Mouse (Mus musculus) c-Kit-positive CD71-positive TER-119-negative erythroid progenitor cells, embryonic 14.5 days (primary cell): Measurements from ENCODE around the gene Polr3c.
"Not testable (repeated sequence)": the region's sequence is repeated elsewhere in the genome, so short reads cannot be mapped to it uniquely, and the experiment has no call there.

Source experiments
- DNase-seq: peaks from one replicate; pipeline ENCODE4 v3.0.0-alpha.2; 2013; ENCODE audit warnings: low read depth

Polr3c gene

GRCm38 (mm10) chr3:96727343-96727827 is at the start of gene Polr3c, which contains the start of gene Rnf115:
TSS of gene Polr3c (minus strand) at chr3:96727628.
TSS of gene Rnf115 (plus strand) at chr3:96727664.
- peak; percentile 86 for DNase-seq

GRCm38 (mm10) chr3:96777120-96777519 is 49.7 kb upstream of the Polr3c start:
- no peak for DNase-seq

- DNase-seq = no peak
Measured at GRCm38 (mm10) chr3:96772949-96773348, 45.5 kb upstream of the Polr3c start.

DNA sequence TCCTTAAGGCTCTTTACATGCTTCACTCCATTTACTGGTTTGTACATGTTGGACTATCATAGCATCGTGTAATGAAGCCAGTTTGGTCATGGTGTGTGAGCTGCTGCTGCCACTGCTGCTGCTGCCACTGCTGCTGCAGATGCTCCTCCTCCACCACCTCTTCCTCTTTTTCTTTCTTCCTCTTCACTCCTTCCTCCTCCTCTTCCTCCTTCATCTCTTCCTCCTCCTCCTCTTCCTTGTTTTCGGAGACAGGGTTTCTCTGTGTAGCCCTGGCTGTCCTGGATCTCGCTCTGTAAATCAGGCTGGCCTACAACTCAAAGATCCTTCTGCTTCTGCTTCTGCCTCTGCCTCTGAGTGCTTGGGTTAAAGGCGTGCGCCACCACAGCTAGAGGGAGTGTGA is 42.5 kb upstream of the Polr3c start:
- no peak for DNase-seq

DNA sequence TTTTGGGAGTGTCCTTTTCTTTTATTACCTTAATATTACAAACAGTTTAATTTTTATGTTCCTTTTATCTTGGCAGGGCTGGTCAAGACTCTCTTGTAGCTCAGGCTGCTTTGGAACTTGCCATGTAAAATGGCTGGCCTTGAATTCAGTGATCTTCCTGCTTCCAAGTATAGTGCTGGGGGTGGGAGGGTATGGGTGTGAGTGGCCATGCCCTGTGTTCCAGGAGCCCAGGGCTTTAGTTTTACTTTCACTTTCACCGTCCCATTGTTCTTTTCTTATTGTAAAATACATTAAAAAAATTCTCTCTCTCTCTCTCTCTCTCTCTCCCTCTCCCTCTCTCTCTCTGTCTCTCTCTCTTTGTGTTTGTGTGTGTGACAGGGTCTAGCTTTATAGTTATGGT is 37.1 kb upstream of the Polr3c start:
- DNase-seq = no peak

GRCm38 (mm10) chr3:96759695-96760094 is 32.3 kb upstream of the Polr3c start:
- no peak for DNase-seq

- no peak for DNase-seq
Measured at GRCm38 (mm10) chr3:96757691-96758090, 30.3 kb upstream of the Polr3c start.

DNA sequence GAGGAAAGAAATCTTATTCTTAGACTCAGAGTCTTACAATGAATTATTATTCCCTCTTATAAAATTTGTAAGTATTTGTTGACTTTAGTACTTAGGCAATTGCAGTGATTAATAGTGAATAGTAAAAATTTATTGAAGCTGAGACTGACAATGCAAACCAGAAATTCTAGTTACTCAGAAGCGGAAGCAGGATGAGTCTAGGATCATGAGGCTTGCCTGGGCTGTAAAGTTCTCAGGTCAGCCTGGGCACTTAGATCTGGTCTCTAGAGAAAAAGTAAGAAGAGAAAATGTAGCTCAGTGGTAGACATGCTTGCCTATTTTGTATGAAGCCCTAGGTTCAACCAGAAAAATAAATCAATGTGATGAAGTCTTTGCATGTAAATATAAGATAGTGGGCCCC is 28.5 kb upstream of the Polr3c start:
- no peak for DNase-seq

DNA sequence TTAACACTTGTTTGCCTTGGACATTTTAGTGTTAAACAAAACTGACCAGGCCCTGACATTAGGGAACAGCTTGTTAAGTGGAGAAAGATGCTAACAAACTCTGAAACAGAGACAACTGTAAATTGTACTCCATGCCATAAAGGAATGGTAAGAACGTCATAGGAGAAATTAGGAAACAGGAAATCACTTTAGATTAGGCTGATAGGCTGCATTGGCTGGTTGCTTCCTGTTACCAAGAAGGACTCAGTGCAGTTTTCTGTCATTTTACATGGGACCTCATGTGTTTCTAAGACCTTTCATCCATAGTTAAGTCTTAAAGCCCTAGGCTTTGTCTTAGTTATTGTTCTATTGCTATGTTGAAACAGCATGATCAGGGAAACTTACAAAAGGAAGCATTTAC is 19.4 kb upstream of the Polr3c start:
- DNase-seq = no peak

- no peak for DNase-seq
Measured at GRCm38 (mm10) chr3:96744348-96744747, 16.9 kb upstream of the Polr3c start.

GRCm38 (mm10) chr3:96740279-96740678 is 12.9 kb upstream of the Polr3c start:
- DNase-seq = not testable (repeated sequence)

GRCm38 (mm10) chr3:96737995-96738394 is 10.6 kb upstream of the Polr3c start:
- DNase-seq = no peak

DNA sequence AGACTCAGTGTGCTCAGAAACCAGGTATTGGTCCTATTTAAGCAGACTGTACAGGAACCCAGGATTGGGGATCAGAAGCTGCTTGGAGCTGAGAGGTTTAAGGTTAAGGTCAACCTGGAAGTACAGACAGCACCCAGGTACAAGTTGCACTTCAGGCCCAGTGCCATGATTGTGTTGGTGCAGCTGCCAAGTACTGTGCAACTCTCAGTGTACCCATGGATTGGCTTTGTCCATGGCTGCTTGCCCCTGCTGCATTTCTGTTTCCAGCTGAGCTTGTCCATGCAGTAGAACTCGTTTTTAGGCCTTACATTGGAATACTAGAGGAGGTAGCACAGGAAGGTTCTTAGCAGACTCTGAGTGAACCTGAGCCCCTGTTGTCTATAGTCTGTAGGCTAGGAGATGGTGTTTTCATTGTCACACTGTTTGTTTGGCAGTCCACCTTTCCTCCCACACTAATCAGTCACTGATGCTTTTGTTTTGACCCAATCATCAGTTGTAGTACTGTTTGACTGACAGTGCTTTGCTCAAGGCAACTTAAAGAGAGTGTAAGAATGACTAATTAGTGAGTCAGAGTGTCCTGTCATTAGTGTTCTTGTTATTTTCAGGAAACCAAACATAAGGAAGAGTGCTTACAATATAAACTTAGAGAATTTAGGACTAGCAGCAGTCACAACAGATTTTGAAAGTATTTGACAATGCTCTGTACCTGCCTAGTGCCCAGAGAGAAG is 9.7 kb upstream of the Polr3c start:
- DNase-seq = no peak

- no peak for DNase-seq
Measured at GRCm38 (mm10) chr3:96735200-96735599, 7.8 kb upstream of the Polr3c start.

- DNase-seq = no peak
Measured at GRCm38 (mm10) chr3:96733984-96734383, 6.6 kb upstream of the Polr3c start.

- DNase-seq = no peak
Measured at GRCm38 (mm10) chr3:96730785-96731184, 3.4 kb upstream of the Polr3c start.

- DNase-seq = no peak
Measured at GRCm38 (mm10) chr3:96729403-96729784, 2.0 kb upstream of the Polr3c start.

DNA sequence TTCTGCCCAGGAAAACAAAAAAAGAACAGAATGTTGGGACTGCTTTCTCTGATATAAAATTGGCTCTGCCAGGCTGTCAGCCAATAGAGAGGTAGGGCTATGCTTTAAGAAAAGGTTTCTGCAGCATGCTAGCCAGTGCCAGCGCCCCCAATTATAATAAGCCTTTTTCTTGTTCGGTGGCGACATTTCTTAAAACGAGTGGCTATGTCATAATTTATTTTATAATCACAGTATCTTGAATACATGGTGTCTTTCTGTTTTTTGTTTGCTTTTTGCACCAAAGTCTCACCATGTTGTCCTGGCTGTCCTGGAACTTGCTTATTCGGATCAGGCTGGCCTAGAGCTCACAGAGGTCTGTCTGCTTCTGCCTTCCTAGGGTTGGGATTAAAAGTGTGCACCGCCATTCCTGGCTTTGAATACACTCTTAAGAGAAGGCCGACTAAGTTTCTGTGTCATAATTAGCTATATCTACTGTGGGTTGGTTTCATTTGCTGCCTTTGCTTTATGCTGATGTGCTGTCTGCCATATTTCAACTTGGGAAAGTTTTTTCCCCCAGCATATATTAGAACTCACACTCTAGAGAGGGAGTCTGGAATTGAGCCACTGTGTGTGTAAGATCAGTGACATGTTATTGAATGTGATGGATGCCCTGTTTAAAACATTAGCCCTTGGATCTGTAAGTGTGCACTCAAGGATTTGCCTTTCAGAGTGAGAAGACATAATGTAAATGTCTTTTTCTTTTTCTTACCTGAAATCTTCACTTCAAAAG is 1.4 kb upstream of the Polr3c start:
- no peak for DNase-seq

- DNase-seq = peak; percentile 39
Measured at GRCm38 (mm10) chr3:96727828-96728633, 603 bp upstream of the Polr3c start.

GRCm38 (mm10) chr3:96719173-96719572 is 8.3 kb downstream of the Polr3c start:
- DNase-seq = no peak

- DNase-seq = no peak
Measured at GRCm38 (mm10) chr3:96715854-96716253, 11.6 kb downstream of the Polr3c start.

DNA sequence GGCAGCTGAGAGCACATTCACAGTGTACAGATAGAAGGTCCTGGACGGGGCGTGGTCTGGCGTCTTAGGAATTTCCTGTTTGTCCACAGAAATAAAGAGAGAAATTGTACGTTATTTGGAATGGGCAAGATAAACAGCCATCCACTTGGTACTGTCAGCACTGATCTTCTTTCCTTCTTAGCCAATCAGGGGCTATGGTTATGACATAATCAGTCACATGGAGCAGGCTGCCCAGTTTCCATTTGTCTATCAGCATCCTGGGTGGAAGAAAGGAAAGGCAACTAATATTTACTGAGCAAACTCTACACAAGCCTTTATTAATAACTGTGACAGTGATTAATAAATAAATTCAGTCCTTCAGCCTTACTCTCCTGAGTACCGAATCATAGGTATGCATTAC is 13.1 kb downstream of the Polr3c start:
- DNase-seq = no peak

DNA sequence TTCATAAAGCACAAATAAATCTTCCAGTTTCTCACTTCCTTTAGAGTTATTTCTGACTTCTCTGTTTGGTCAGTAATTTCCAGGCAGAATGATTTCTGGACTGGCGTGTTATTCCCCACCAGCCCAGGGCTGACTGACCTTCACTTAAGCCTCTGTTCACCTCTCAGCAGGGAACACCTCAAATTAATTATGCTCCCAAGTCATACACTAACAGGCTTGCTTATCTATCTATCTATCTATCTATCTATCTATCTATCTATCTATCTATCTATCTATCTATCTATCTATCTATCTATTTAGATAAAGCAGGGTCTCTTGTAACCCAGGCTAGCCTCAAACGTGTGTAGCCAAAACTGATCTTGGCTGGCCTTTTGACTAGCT is 18.8 kb downstream of the Polr3c start:
- DNase-seq = no peak
